Mouse (Mus musculus) embryonic fibroblast, embryonic 13.5 days (primary cell): Measurements from ENCODE around the gene Spaar.

ENCODE experiments used
- CTCF ChIP-seq: IDR thresholded peaks from 2 replicates; pipeline ENCODE4 v1.5.1; 2011; ENCODE audit warnings: mild to moderate bottlenecking, control low read depth, low read length, moderate library complexity, borderline replicate concordance; ENCODE audit not compliant: insufficient read depth
- POLR2A ChIP-seq: IDR thresholded peaks from 2 replicates; pipeline ENCODE4 v1.6.1; 2011; ENCODE audit warnings: low read depth, mild to moderate bottlenecking, control low read depth, low read length, moderate library complexity

GRCm38 (mm10) chr4:43693806-43694241 is 36.0 kb upstream of the Spaar start:
- TF ChIP-seq POLR2A (no peak), CTCF (no peak)
